Mouse (Mus musculus): Measurements from ENCODE around the gene Ace.
A peak's percentile ranks its signal among the peaks of the same experiment; 100 is the strongest.
"Not testable (repeated sequence)": the region's sequence is repeated elsewhere in the genome, so short reads cannot be mapped to it uniquely, and the experiment has no call there.

Ace gene

GRCm38 (mm10) chr11:106000062-106000461 is 32.3 kb downstream of the Ace start:
- no peak for DNase-seq (ENCODE audit: low spot score)

GRCm38 (mm10) chr11:106001718-106002117 is 34.0 kb downstream of the Ace start:
- DNase-seq (ENCODE audit: low spot score): no peak

GRCm38 (mm10) chr11:106004576-106004975 is 36.8 kb downstream of the Ace start:
- no peak for DNase-seq (ENCODE audit: low spot score)

GRCm38 (mm10) chr11:106005970-106006369 is 38.2 kb downstream of the Ace start:
- DNase-seq (ENCODE audit: low spot score): no peak

- peak; percentile 35 for DNase-seq (ENCODE audit: low spot score)
Observed at GRCm38 (mm10) chr11:106007821-106008220, 40.1 kb downstream of the Ace start, which contains the start of gene Kcnh6. Gene Kcnh6, plus strand, starts transcription at chr11:106008124.

DNA sequence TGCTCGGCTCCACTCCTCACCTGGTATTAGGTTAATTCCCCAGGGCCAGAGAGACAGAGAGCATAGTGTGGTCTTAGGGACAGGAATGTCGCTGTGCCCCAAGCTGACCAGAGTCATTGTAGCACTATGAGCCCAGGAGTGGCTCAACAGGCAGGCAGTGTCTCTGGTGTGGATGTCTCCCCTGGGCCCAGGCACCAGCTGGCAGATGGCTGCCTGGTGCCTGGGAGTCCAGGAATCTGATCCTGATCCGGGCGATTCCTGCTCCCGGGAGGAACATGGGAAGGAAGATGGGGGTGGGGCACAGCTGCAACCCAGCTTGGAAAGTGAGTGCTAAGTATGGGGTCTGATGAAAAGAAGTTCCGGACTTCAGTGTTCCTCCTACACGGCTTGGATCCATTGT is 45.0 kb downstream of the Ace start:
- no peak for DNase-seq (ENCODE audit: low spot score)

GRCm38 (mm10) chr11:106013556-106014225 is 45.9 kb downstream of the Ace start:
- no peak for DNase-seq (ENCODE audit: low spot score)

DNA sequence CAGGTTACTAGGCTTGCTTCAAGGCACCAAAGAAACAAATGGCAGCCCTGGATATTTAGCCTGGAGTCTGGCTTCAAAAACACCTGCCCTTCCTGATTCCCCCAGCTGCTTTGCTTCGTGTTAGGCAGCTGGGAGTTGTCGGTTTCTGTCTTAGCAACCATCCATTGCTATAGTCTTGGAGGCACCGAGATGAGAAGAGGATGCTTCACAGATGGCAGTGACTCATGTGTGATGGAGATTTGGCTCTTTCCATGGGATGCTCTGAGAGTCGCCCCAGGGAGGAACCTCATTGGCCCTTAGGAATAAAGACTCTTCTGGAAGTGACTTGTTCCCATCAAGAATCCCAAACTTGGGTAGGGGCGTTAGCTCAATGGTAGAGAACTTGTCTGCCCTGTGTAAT is 48.7 kb downstream of the Ace start:
- no peak for DNase-seq (ENCODE audit: low spot score)

DNA sequence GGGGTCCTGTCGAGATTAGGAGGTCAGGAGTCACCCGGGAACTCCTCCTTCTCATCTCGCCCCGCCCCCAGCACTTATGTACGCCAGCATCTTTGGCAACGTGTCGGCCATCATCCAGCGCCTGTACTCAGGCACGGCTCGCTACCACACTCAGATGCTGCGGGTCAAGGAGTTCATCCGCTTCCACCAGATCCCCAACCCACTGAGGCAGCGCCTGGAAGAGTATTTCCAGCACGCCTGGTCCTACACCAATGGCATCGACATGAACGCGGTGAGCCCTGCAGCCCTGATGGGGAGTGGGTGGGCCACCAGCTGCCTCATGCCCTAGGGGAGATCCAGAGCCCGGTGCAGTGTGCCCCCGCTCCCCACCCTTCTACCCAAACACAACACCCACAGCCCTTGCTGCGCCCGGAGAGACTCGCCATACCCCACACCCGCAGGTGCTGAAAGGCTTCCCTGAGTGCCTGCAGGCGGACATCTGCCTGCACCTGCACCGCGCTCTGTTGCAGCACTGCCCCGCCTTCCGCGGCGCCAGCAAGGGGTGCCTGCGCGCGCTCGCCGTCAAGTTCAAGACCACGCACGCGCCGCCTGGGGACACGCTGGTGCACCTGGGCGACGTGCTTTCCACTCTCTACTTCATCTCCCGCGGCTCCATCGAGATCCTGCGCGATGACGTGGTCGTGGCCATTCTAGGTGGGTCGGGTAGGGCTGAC is 52.5 kb downstream of the Ace start:
- no peak for DNase-seq (ENCODE audit: low spot score)

DNA sequence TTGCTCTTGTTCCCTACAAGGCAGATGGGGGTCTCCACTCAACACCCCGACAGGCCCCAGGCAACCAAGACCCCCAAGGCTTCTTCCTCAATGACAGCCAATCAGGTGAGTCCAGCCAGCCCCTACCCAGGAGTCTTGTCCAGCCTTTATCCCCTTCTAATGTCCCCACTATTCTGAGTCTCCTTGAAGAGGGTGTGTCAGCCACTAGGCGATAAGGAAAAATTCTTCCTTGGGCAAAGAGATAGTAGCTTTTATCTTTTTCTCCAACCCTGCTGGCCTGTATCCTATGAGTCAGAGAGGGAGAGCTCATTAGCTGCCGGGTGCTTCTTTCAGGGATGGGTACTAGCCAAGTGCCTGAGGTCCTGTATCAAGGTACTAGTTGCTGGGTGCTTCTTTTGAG is 58.0 kb downstream of the Ace start:
- no peak for DNase-seq (ENCODE audit: low spot score)

DNA sequence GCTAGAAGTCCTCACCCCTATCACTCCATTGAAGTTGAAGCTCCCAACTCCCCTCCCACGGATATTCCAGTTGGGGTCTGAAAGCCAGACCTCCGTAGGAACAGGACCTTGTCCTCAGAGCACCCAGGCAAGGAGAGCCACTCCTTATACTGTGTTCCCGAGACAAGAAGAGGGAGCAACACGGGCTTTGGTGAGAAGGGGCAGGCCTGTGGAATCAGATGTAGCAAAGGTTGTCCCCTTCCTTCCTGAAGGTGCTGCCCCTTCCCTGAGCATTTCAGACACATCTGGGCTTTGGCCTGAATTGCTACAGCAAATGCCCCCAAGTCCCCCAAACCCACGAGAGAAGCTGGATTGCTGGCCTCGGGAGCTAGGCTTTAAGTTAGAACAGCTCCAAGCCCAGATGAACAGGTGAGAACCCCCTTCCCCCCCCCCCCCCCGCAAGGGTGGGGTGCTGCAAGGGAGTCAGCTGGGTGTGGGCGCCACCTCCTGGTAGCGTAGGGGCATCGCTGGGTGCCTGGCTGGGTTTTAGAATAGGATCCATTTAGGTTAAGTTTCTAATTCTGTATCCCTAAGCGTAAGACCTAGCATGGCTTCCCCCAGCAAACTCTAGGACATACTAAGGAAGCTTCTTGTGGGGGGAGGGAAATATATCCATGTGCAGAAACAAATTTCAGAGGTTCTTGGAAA is 58.9 kb downstream of the Ace start:
- no peak for DNase-seq (ENCODE audit: low spot score)

DNA sequence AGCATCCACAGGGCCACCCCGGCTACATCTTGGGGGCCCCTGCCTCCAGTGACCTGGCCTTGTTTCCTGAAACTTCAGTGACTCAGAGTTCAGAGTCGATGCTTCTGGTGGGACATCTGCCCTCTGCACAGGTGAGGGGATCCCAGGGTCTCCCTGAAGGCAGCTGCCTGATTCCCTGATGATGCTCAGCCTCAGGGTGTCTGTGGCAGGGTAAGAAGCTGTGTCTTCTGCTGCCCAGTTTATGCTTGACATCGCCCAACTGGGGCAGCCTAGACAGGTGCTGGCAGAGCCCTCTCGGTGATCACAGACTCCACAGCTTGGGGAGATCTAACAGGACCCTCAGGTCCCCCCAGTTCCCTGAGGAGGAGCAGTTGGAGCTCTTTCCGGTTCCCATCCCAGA is 59.9 kb downstream of the Ace start:
- no peak for DNase-seq (ENCODE audit: low spot score)

DNA sequence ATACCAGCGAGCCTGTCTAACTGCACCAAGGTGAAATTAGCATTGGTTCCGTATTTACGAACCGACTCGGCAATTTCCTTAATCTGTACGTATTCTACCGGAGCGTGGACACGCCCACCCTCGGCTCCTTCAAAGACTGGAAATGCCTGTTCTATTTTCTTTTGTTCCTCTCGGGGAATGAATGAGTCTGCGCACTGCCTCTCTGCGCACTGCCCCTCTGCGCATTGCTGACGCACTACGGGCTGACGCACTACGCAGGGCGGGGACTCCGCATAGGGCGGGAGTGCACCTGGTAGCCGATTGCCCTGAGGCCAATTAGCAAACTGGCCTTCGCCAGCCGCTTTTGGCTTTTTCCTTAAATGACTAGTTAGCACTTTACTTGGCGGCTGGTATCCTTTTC is 64.3 kb downstream of the Ace start:
- not testable (repeated sequence) for DNase-seq (ENCODE audit: low spot score)

GRCm38 (mm10) chr11:106033491-106033919 is 65.8 kb downstream of the Ace start:
- no peak for DNase-seq (ENCODE audit: low spot score)

DNA sequence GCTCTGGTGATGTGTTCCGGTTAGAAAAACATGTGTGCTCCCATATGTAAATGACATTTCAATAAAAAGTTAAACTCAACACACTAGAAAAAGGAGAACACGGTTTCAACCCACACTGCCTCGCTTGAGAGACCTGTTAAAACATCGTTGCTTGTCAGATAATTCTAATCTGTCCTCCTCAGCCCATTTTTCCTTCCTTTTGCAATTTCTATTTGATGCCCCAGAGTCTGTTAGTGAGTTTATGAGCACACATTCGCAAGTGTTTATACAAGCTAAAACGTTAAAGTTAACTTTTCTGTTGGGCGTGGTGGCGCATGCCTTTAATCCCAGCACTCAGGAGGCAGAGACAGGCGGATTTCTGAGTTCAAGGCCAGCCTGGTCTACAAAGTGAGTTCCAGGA is 67.2 kb downstream of the Ace start:
- no peak for DNase-seq (ENCODE audit: low spot score)

- DNase-seq (ENCODE audit: low spot score): peak; percentile 94
Observed at GRCm38 (mm10) chr11:106036548-106037417, 69.0 kb downstream of the Ace start, which contains the start of gene Dcaf7. Gene Dcaf7, plus strand, starts transcription at chr11:106036872.

DNA sequence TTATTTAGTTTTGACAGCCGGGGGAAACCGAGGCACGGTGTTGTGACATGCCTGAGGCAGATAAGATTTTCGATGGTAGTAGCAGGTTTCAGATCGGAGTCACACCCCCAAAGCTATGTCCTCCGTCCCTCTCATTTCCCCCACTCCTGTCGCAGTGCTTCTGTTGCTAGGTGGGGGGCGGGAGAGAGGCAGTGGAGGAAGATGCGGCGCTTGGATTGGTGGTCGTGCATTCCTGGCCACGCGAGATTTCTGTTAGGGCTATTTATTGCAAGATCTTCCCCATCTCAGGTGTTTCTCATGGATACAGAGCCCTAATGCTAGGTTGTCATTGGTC is 69.6 kb downstream of the Ace start:
- no peak for DNase-seq (ENCODE audit: low spot score)
